Mouse (Mus musculus) urinary bladder, postnatal 4 days (tissue): ENCODE data around the gene Sec14l1.
A peak's percentile ranks its signal among the peaks of the same experiment; 100 is the strongest.

Experiments used
- DNase-seq, 2 experiments: peaks; one replicate each; pipeline ENCODE4 v3.0.0; 2021 to 2022; ENCODE audit warnings: low spot score in 2 of 2

Gene Sec14l1

GRCm38 (mm10) chr11:117109179-117109954 lies 5.6 kb upstream of the Sec14l1 start:
- no peak for DNase-seq

GRCm38 (mm10) chr11:117111967-117112648 lies 2.9 kb upstream of the Sec14l1 start:
- no peak for DNase-seq

GRCm38 (mm10) chr11:117112649-117113051 lies 2.3 kb upstream of the Sec14l1 start:
- no peak for DNase-seq

GRCm38 (mm10) chr11:117113377-117113776 lies 1.6 kb upstream of the Sec14l1 start:
- DNase-seq, result no peak

- DNase-seq, result no peak
Measured at GRCm38 (mm10) chr11:117114231-117114591, 757 bp upstream of the Sec14l1 start.

- DNase-seq, result peak in 1 of 2 experiments; percentile 66
Measured at GRCm38 (mm10) chr11:117115346-117116219, 615 bp downstream of the Sec14l1 start.

GRCm38 (mm10) chr11:117116350-117117303 lies 1.7 kb downstream of the Sec14l1 start:
- DNase-seq, result no peak

GRCm38 (mm10) chr11:117117321-117117720 lies 2.4 kb downstream of the Sec14l1 start:
- no peak for DNase-seq

GRCm38 (mm10) chr11:117117791-117118190 lies 2.8 kb downstream of the Sec14l1 start:
- DNase-seq, result no peak

- DNase-seq, result no peak
Measured at GRCm38 (mm10) chr11:117118248-117118647, 3.3 kb downstream of the Sec14l1 start.

GRCm38 (mm10) chr11:117118721-117119321 lies 3.9 kb downstream of the Sec14l1 start:
- DNase-seq, result no peak

- DNase-seq, result no peak
Measured at GRCm38 (mm10) chr11:117119723-117120122, 4.8 kb downstream of the Sec14l1 start.

- no peak for DNase-seq
Measured at GRCm38 (mm10) chr11:117120285-117121163, 5.6 kb downstream of the Sec14l1 start.

- DNase-seq, result no peak
Measured at GRCm38 (mm10) chr11:117121164-117121535, 6.2 kb downstream of the Sec14l1 start.

- DNase-seq, result no peak
Measured at GRCm38 (mm10) chr11:117121954-117122353, 7.0 kb downstream of the Sec14l1 start.

GRCm38 (mm10) chr11:117123418-117124085 lies 8.6 kb downstream of the Sec14l1 start:
- DNase-seq, result no peak

- DNase-seq, result no peak
Measured at GRCm38 (mm10) chr11:117124539-117124938, 9.6 kb downstream of the Sec14l1 start.

GRCm38 (mm10) chr11:117127250-117127837 lies 12.4 kb downstream of the Sec14l1 start:
- no peak for DNase-seq
